Comparison of ENCODE assay signal across 9 mouse cellular contexts in the genomic region with DNA sequence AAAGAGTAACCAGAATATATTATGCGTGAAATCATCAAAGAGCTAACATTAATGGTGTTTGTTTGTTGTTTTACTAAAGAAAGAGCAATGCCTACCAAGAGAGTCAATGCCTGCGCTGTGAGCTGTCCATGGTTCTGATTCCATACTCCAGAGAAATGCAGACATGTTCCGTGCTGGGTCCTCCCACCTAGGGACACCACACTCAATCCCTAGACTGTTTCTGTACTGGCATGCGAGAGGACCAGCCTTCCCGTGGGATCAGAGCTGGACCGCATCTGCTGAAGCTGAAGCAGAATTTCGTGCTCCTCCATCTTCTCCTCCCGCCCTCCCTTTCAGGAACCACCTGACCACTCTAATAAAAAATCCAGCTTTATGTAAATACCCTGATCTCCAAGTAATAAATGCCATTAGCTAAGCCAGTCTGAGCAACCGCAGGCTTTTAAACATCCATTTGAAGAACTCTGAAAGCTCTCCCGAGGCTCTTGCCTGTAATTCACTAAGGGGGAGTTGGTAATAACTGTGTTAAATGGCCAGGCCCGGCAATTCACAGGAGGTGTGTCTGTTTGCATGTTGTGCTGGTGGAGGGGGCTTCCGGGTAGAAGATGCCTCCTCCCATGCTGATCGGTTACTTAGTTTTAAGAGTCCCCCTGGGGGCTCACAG. TPM values are rescaled to one million over a fixed set of nuclear protein-coding genes. Genes with fewer than 3 reads are reported as not detected.
DNase-seq lines count a peak whose midpoint lies in the region; ATAC-seq and TF ChIP-seq lines count a peak whose summit lies in the region.
"Had no signal": no experiment of that assay in that cellular context is flagged by ENCODE, and none has a peak within 500 bp of the region (broad histone marks: within the 10 kb centered on the region; RNA-seq: fewer than 3 reads in every experiment).

No protein-coding gene starts in this region.

- H3K4me3 ChIP-seq in forebrain, embryonic 13.5 days = no peak overlapping the region
- H3K4me3 ChIP-seq in kidney, postnatal 0 days (replicated peaks; ENCODE audit: low read depth, low read length) = no peak overlapping the region
- no peak overlapping the region for H3K4me3 ChIP-seq in midbrain, embryonic 10.5 days
- H3K4me3 ChIP-seq: megakaryocyte, embryonic 14.5 days had no signal

- ATAC-seq in forebrain, embryonic 13.5 days = peak; percentile 24; the same call in 1 of the 2 replicates
- no peak for ATAC-seq in kidney, postnatal 0 days (replicated peaks; ENCODE audit: low FRiP score, low read depth)

- H3K9me3 ChIP-seq in forebrain, embryonic 13.5 days (replicated peaks) = no peaks in the 10 kb centered on the region
- H3K9me3 ChIP-seq in kidney, postnatal 0 days (replicated peaks; ENCODE audit: low read length) = no peaks in the 10 kb centered on the region
- no peaks in the 10 kb centered on the region for H3K9me3 ChIP-seq in midbrain, embryonic 10.5 days (replicated peaks)
- H3K9me3 ChIP-seq: megakaryocyte, embryonic 14.5 days had no signal

- peak overlapping the region; percentile 68; the same call in 1 of the 2 replicates for H3K27ac ChIP-seq in forebrain, embryonic 13.5 days
- H3K27ac ChIP-seq in kidney, postnatal 0 days = no peak overlapping the region
- no peak overlapping the region for H3K27ac ChIP-seq in midbrain, embryonic 10.5 days (replicated peaks)

- peaks cover 21% of the 10 kb centered on the region for H3K4me1 ChIP-seq in forebrain, embryonic 13.5 days
- no peaks in the 10 kb centered on the region for H3K4me1 ChIP-seq in kidney, postnatal 0 days (replicated peaks; ENCODE audit: insufficient read depth, low read length)
- H3K4me1 ChIP-seq in midbrain, embryonic 10.5 days = no peaks in the 10 kb centered on the region
- H3K4me1 ChIP-seq: megakaryocyte, embryonic 14.5 days had no signal

- WGBS in forebrain, embryonic 13.5 days = 24% methylated on average over 13 of the region's 13 CpGs
- WGBS in kidney, postnatal 0 days = 16% methylated on average over 13 of the region's 13 CpGs
- 37% methylated on average over 13 of the region's 13 CpGs for WGBS in midbrain, embryonic 10.5 days

- no peaks in the 10 kb centered on the region for H3K36me3 ChIP-seq in forebrain, embryonic 13.5 days (ENCODE audit: poor library complexity, severe bottlenecking)
- no peaks in the 10 kb centered on the region for H3K36me3 ChIP-seq in kidney, postnatal 0 days (ENCODE audit: insufficient read depth, low read length)
- H3K36me3 ChIP-seq in midbrain, embryonic 10.5 days = no peaks in the 10 kb centered on the region

- DNase-seq in urinary bladder, postnatal 25 days (ENCODE audit: low spot score) = peak; percentile 24
- no peak for DNase-seq in urinary bladder, adult 2 months (ENCODE audit: low spot score)
- DNase-seq in kidney, postnatal 0 days (ENCODE audit: low spot score) = peak; percentile 90
- peak; percentile 46 for DNase-seq in midbrain, embryonic 10.5 days (ENCODE audit: low spot score)
- DNase-seq in yolk sac, embryonic 10.5 days (ENCODE audit: low spot score) = peak; percentile 69
- DNase-seq in layer of hippocampus, postnatal 14 days (ENCODE audit: low spot score in 2 of 2) = no peak
- DNase-seq in left cerebral cortex, adult 18-20 months (ENCODE audit: low spot score in 2 of 2) = no peak

- H3K27me3 ChIP-seq in forebrain, embryonic 13.5 days = peaks cover 17% of the 10 kb centered on the region
- H3K27me3 ChIP-seq in kidney, postnatal 0 days (ENCODE audit: insufficient read depth, low read length) = 0 out of 2 replicates have a peak, but pooled peaks cover 5% of the 10 kb centered on the region
- peaks cover 9% of the 10 kb centered on the region for H3K27me3 ChIP-seq in midbrain, embryonic 10.5 days (ENCODE audit: low read depth, poor library complexity, severe bottlenecking)

- no peak overlapping the region for H3K9ac ChIP-seq in forebrain, embryonic 13.5 days
- no peak overlapping the region for H3K9ac ChIP-seq in kidney, postnatal 0 days (ENCODE audit: low read depth, low read length)

- no peak overlapping the region for H3K4me2 ChIP-seq in forebrain, embryonic 13.5 days
- H3K4me2 ChIP-seq in kidney, postnatal 0 days (ENCODE audit: low read length) = no peak overlapping the region

- no peak for TF ChIP-seq CTCF in kidney, postnatal 0 days (IDR thresholded peaks at IDR 0.05; ENCODE audit: low read depth)

RNA-seq across cellular contexts. Expression of a gene that starts 40.0 kb away (rescaled TPM):
- not detected in 2 replicates for polyA plus RNA-seq in urinary bladder, adult 2 months (2012; rRNA removed)
- polyA plus RNA-seq in forebrain, embryonic 13.5 days (2015; fragmentation: Nextera tagmentation; extraction: Ambion mirVana) = 4.8 and 5.6 TPM in 2 replicates
- not detected in 2 replicates for polyA plus RNA-seq in kidney, postnatal 0 days (2015; fragmentation: Nextera tagmentation; extraction: Ambion mirVana)
- polyA plus RNA-seq in midbrain, embryonic 10.5 days (2016; fragmentation: Nextera tagmentation; extraction: Ambion mirVana) = 0.25 and 0.68 TPM in 2 replicates
- total RNA-seq in layer of hippocampus, postnatal 14 days (2021) = 10 to 100 TPM; 76.0 to 76.9 TPM
- 100 to 1,000 TPM in 1 of 2 experiments, 10 to 100 TPM in 1; 99.3 to 102 TPM for total RNA-seq in left cerebral cortex, adult 18-20 months (2021)

RNA-seq across cellular contexts. Expression of a gene that starts 54.1 kb away (rescaled TPM):
- 6.6 and 7.4 TPM in 2 replicates for polyA plus RNA-seq in urinary bladder, adult 2 months (2012; rRNA removed)
- polyA plus RNA-seq in forebrain, embryonic 13.5 days (2015; fragmentation: Nextera tagmentation; extraction: Ambion mirVana) = 11.5 and 14.1 TPM in 2 replicates
- polyA plus RNA-seq in kidney, postnatal 0 days (2015; fragmentation: Nextera tagmentation; extraction: Ambion mirVana) = 7.1 and 9.1 TPM in 2 replicates
- polyA plus RNA-seq in midbrain, embryonic 10.5 days (2016; fragmentation: Nextera tagmentation; extraction: Ambion mirVana) = 14.1 and 14.8 TPM in 2 replicates
- total RNA-seq in layer of hippocampus, postnatal 14 days (2021) = 10 to 100 TPM; 10.2 to 10.9 TPM
- 10 to 100 TPM; 11.3 to 12.1 TPM for total RNA-seq in left cerebral cortex, adult 18-20 months (2021)

RNA-seq across cellular contexts. Expression of a gene that starts 58.0 kb away (rescaled TPM):
- polyA plus RNA-seq in urinary bladder, adult 2 months (2012; rRNA removed) = 30.7 and 38.4 TPM in 2 replicates
- 0.25 and 0.28 TPM in 2 replicates for polyA plus RNA-seq in forebrain, embryonic 13.5 days (2015; fragmentation: Nextera tagmentation; extraction: Ambion mirVana)
- 0.74 and 0.89 TPM in 2 replicates for polyA plus RNA-seq in kidney, postnatal 0 days (2015; fragmentation: Nextera tagmentation; extraction: Ambion mirVana)
- polyA plus RNA-seq in midbrain, embryonic 10.5 days (2016; fragmentation: Nextera tagmentation; extraction: Ambion mirVana) = 0.21 and 0.35 TPM in 2 replicates
- under 1 TPM in 1 of 2 experiments, not detected in 1; 0.45 TPM for total RNA-seq in layer of hippocampus, postnatal 14 days (2021)
- not detected for total RNA-seq in left cerebral cortex, adult 18-20 months (2021)

Comparison
In these comparisons a context has a peak if more than half of its experiments do, and no peak if none do; other contexts are left out.
1. DNase-seq: peak in urinary bladder, postnatal 25 days (single experiment), kidney, postnatal 0 days (single experiment), midbrain, embryonic 10.5 days (single experiment) and yolk sac, embryonic 10.5 days (single experiment); none in urinary bladder, adult 2 months (single experiment), layer of hippocampus, postnatal 14 days (0 of 2) and left cerebral cortex, adult 18-20 months (0 of 2).
2. RNA of a gene that starts 58.0 kb away (polyA plus RNA-seq): 30.7 to 38.4 TPM in urinary bladder, adult 2 months; 0.74 to 0.89 TPM in kidney, postnatal 0 days, 0.25 to 0.28 TPM in forebrain, embryonic 13.5 days and 0.21 to 0.35 TPM in midbrain, embryonic 10.5 days; every median in the first group is over 10 times any median in the second.